Mouse (Mus musculus) neural tube, embryonic 11.5 days (tissue): ENCODE measurements at regions not wholly inside any gene's neighbourhood (a gene's known extent, or its start where the extent isn't known, plus 50 kb on each side); places are given as distances from the start of the nearest gene placed in this dataset.

Source experiments
- ATAC-seq: fragments of 200-750 bp; cut with Nextera tagmentation; 2 replicates; pipeline ENCODE4 v1.8.0; 2017; ENCODE audit warnings: moderate number of reproducible peaks, mild to moderate bottlenecking, moderate TSS enrichment, moderate library complexity; ENCODE audit not compliant: insufficient read depth, low FRiP score, low TSS enrichment
- DNase-seq: peaks from one replicate; pipeline ENCODE4 v3.0.0-alpha.2; 2015; ENCODE audit warnings: low spot score
- H3K27ac ChIP-seq: fragments of 300-500 bp; sonication (generic); 2 replicates; pipeline ENCODE4 v1.5.1; 2014; ENCODE audit warnings: low read depth, mild to moderate bottlenecking, low read length
- H3K27me3 ChIP-seq: fragments of 300-500 bp; sonication (generic); 2 replicates; pipeline ENCODE4 v1.6.1; 2014; ENCODE audit warnings: mild to moderate bottlenecking, low read length, mixed read lengths; ENCODE audit not compliant: control insufficient read depth, insufficient read depth
- H3K36me3 ChIP-seq: fragments of 300-500 bp; sonication (generic); 2 replicates; pipeline ENCODE4 v1.6.1; 2014; ENCODE audit warnings: mild to moderate bottlenecking, low read length, moderate library complexity, mixed read lengths; ENCODE audit not compliant: control insufficient read depth, insufficient read depth
- H3K4me1 ChIP-seq: fragments of 300-500 bp; sonication (generic); 2 replicates; pipeline ENCODE4 v1.6.1; 2014; ENCODE audit warnings: low read length, mixed read lengths; ENCODE audit not compliant: control insufficient read depth, insufficient read depth
- H3K4me2 ChIP-seq: fragments of 300-500 bp; sonication (generic); 2 replicates; pipeline ENCODE4 v1.6.1; 2014; ENCODE audit warnings: low read depth, mild to moderate bottlenecking, moderate library complexity
- H3K4me3 ChIP-seq: fragments of 300-500 bp; sonication (generic); 2 replicates; pipeline ENCODE4 v1.5.1; 2014; ENCODE audit warnings: low read depth, low read length
- H3K9ac ChIP-seq: fragments of 300-500 bp; sonication (generic); 2 replicates; pipeline ENCODE4 v1.6.1; 2014; ENCODE audit warnings: mild to moderate bottlenecking, low read length
- H3K9me3 ChIP-seq: fragments of 300-500 bp; sonication (generic); 2 replicates; pipeline ENCODE4 v1.6.1; 2016; ENCODE audit warnings: low read length; ENCODE audit not compliant: control insufficient read depth
- WGBS: fragments of 180-500 bp; shearing (Covaris S2); extraction: QIAGEN DNeasy Blood & Tissue Kit; methylation state at CpG from one replicate; pipeline ENCODE4 v1.1.7; 2014; 5-methylcytosine and 5-hydroxymethylcytosine counted together

- Histone ChIP-seq H3K36me3 (no peaks in the 10 kb centered on the region), H3K27ac (no peak overlapping the region), H3K9ac (no peak overlapping the region), H3K9me3 (no peaks in the 10 kb centered on the region), H3K4me3 (no peak overlapping the region), H3K4me1 (no peaks in the 10 kb centered on the region), H3K27me3 (no peaks in the 10 kb centered on the region), H3K4me2 (no peak overlapping the region)
- 88% methylated on average over 3 of the region's 3 CpGs for WGBS
- ATAC-seq (no peak), DNase-seq (no peak)
Observed at GRCm38 (mm10) chr17:47095191-47095590, 84.8 kb upstream of the Ubr2 start.

- H3K4me3 ChIP-seq: no peak overlapping the region
Observed at GRCm38 (mm10) chr17:47092076-47092475, 81.7 kb upstream of the Ubr2 start.

GRCm38 (mm10) chr17:47089769-47090168 lies 79.4 kb upstream of the Ubr2 start:
- Histone ChIP-seq H3K9me3 (peaks cover 2% of the 10 kb centered on the region; the same call in 1 of the 2 replicates), H3K27ac (no peak overlapping the region), H3K4me2 (no peak overlapping the region), H3K27me3 (no peaks in the 10 kb centered on the region), H3K9ac (no peak overlapping the region), H3K36me3 (no peaks in the 10 kb centered on the region), H3K4me3 (no peak overlapping the region), H3K4me1 (no peaks in the 10 kb centered on the region)
- ATAC-seq: no peak
- no peak for DNase-seq
- 88% methylated on average over 3 of the region's 3 CpGs for WGBS

More at GRCm38 (mm10) chr17:47092076-47092475, 81.7 kb upstream of the Ubr2 start:
- no peak overlapping the region for H3K27ac ChIP-seq
- no peaks in the 10 kb centered on the region for H3K4me1 ChIP-seq
- WGBS: 95% methylated on average over 9 of the region's 9 CpGs
- ATAC-seq (no peak), DNase-seq (no peak)
- no peaks in the 10 kb centered on the region for H3K9me3 ChIP-seq
- H3K27me3 ChIP-seq: no peaks in the 10 kb centered on the region
- no peak overlapping the region for H3K4me2 ChIP-seq
- H3K36me3 ChIP-seq: no peaks in the 10 kb centered on the region
- H3K9ac ChIP-seq: no peak overlapping the region

DNA sequence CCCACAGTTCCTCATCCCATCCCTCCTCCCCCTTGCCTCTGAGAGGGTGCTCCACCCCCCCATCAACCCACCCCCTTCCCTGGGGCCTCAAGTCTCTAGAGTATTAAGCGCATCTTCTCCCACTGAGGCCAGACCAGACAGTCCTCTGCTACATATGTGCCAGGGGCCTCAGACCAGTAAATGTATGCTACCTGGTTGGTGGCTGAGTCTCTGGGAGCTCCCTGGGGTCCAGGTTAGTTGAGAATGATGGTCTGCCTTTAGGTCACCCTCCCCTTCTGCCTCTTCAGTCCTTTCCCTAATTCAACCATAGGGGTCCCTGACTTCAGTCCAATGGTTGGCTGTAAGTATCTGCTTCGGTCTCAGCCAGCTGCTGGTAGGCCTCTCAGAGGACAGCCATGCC lies 58.9 kb upstream of the Ubr2 start:
- Histone ChIP-seq H3K9ac (no peak overlapping the region), H3K27ac (no peak overlapping the region), H3K4me2 (no peak overlapping the region), H3K4me3 (no peak overlapping the region), H3K36me3 (no peaks in the 10 kb centered on the region), H3K27me3 (no peaks in the 10 kb centered on the region), H3K4me1 (no peaks in the 10 kb centered on the region), H3K9me3 (no peaks in the 10 kb centered on the region)
- 89% methylated on average over 2 of the region's 2 CpGs for WGBS
- ATAC-seq: no peak
- no peak for DNase-seq

DNA sequence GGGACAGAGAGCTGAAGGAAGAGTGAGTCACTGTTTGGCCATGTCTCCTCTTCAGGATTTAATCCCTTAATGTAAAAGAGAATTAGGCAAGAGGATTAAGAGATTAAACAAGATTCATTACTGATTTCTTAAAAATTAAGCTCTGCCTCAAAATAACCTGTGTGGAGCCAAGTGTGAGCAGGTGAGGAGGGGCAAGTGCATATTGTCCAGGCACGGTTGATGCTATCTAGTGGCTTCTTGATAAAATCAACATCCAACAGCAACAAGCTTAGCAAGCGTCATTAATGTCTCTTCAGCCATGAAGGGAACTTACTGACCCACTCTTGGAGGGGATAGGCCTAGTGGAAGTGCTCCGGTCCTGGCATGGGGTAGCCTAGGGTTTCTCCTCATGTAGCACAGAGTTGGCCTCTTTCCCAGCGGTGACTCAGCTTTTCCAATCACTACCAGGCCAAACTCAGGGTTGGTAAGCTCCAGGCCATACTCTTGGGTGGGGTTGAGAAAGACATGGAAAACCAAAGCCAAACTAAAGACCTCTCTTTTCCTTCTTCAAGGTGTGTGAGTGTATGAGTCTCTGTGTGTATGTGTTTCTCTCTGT lies 55.0 kb upstream of the Ubr2 start:
- Histone ChIP-seq H3K9ac (no peak overlapping the region), H3K27me3 (no peaks in the 10 kb centered on the region), H3K4me1 (no peaks in the 10 kb centered on the region), H3K27ac (no peak overlapping the region), H3K4me3 (no peak overlapping the region), H3K9me3 (no peaks in the 10 kb centered on the region), H3K4me2 (no peak overlapping the region), H3K36me3 (no peaks in the 10 kb centered on the region)
- 76% methylated on average over 4 of the region's 4 CpGs for WGBS
- DNase-seq: no peak
- ATAC-seq: no peak

GRCm38 (mm10) chr17:47064592-47065306 lies 54.4 kb upstream of the Ubr2 start:
- WGBS: 81% methylated on average over 14 of the region's 14 CpGs
- no peak for ATAC-seq
- no peak for DNase-seq

DNA sequence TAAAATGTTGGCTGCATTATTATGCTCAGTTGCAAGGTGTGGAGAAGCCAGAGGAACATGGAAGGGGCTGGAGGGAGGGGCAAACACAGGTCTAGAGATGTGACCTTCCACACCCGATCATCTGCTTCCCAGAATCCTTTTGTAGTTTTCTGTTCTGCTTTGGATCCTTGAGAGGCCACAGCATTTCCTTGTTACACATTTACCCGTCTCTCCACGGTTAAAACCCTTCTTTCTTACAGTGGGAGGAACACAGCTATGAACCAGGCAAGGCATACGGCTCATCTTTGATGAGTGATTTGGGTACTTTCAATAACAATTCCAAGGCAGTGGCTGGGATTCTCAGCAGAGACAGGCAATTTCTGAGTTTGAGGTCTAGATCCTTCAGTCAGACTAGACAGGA lies 53.6 kb upstream of the Ubr2 start:
- Histone ChIP-seq H3K9ac (no peak overlapping the region), H3K36me3 (no peaks in the 10 kb centered on the region), H3K4me3 (no peak overlapping the region), H3K4me1 (no peaks in the 10 kb centered on the region), H3K4me2 (no peak overlapping the region), H3K27ac (no peak overlapping the region), H3K27me3 (no peaks in the 10 kb centered on the region), H3K9me3 (no peaks in the 10 kb centered on the region)
- ATAC-seq (no peak), DNase-seq (no peak)
- 93% methylated on average over 4 of the region's 4 CpGs for WGBS

More at GRCm38 (mm10) chr17:47064592-47065306, 54.4 kb upstream of the Ubr2 start:
- Histone ChIP-seq H3K4me2 (no peak overlapping the region), H3K27me3 (no peaks in the 10 kb centered on the region), H3K9me3 (no peaks in the 10 kb centered on the region), H3K9ac (no peak overlapping the region), H3K4me3 (no peak overlapping the region), H3K4me1 (no peaks in the 10 kb centered on the region), H3K36me3 (no peaks in the 10 kb centered on the region), H3K27ac (no peak overlapping the region)

DNA sequence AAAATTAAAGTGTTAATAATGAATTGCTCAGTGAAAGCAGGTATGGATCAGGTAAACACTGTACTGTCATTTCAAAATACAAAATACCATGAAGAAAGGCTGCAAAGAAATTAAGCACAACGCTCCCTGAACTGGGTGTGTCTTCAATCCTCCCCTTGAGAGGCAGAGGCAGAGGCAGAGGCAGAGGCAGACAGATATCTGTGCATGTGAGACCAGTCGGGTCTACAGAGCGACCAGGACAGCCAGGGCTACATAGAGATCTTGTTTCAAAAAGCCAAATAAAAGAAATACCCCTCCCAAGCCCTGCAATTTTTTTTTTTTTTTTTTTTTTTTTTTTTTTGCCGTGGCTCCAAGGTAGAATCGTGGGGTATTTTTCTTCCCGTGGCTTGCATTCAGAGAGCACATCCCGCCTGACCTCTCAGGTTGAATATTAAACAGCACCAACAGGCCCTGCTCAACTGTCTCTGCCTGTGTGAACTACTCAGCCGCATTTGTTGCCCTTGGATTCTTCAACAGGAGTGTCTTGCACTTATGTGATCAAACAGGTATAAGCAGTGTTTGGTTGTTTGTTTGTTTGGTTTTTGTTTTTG lies 50.8 kb upstream of the Ubr2 start:
- Histone ChIP-seq H3K4me2 (no peak overlapping the region), H3K27ac (no peak overlapping the region), H3K27me3 (no peaks in the 10 kb centered on the region), H3K9ac (no peak overlapping the region), H3K4me1 (no peaks in the 10 kb centered on the region), H3K9me3 (no peaks in the 10 kb centered on the region), H3K4me3 (no peak overlapping the region), H3K36me3 (no peaks in the 10 kb centered on the region)
- WGBS: 81% methylated on average over 8 of the region's 8 CpGs
- DNase-seq (no peak), ATAC-seq (no peak)
